26 mouse cellular contexts compared by ENCODE assay signal in genomic region chr4:120528171-120528570, GRCm38 (mm10). TPM values are rescaled to one million over a fixed set of nuclear protein-coding genes. Genes with fewer than 3 reads are reported as not detected.
"Had no signal": no experiment of that assay in that cellular context is flagged by ENCODE, and none has a peak within 500 bp of the region (broad histone marks: within the 10 kb centered on the region; RNA-seq: fewer than 3 reads in every experiment).

No protein-coding gene starts in this region.

- H3K4me3 ChIP-seq: layer of hippocampus, adult 2 months; limb, embryonic 10.5 days; limb, embryonic 13.5 days; liver, embryonic 12.5 days; liver, embryonic 15.5 days; lung, embryonic 15.5 days; midbrain, embryonic 12.5 days; midbrain, embryonic 15.5 days; neural tube, embryonic 12.5 days; neural tube, embryonic 15.5 days had no signal

- H3K9ac ChIP-seq: limb, embryonic 13.5 days; liver, embryonic 12.5 days; liver, embryonic 15.5 days; lung, embryonic 15.5 days; midbrain, embryonic 12.5 days; midbrain, embryonic 15.5 days; neural tube, embryonic 12.5 days; neural tube, embryonic 15.5 days had no signal

- H3K27ac ChIP-seq: layer of hippocampus, adult 2 months; limb, embryonic 10.5 days; limb, embryonic 13.5 days; liver, embryonic 12.5 days; liver, embryonic 15.5 days; lung, embryonic 15.5 days; midbrain, embryonic 12.5 days; midbrain, embryonic 15.5 days; neural tube, embryonic 12.5 days; neural tube, embryonic 15.5 days; stomach, postnatal 0 days had no signal

- H3K4me2 ChIP-seq: limb, embryonic 13.5 days; liver, embryonic 12.5 days; liver, embryonic 15.5 days; lung, embryonic 15.5 days; midbrain, embryonic 12.5 days; midbrain, embryonic 15.5 days; neural tube, embryonic 12.5 days; neural tube, embryonic 15.5 days had no signal

- H3K27me3 ChIP-seq: limb, embryonic 13.5 days; liver, embryonic 12.5 days; liver, embryonic 15.5 days; lung, embryonic 15.5 days; midbrain, embryonic 12.5 days; midbrain, embryonic 15.5 days; neural tube, embryonic 12.5 days; neural tube, embryonic 15.5 days had no signal

- DNase-seq: kidney, postnatal 14 days; kidney, postnatal 4 days; layer of hippocampus, adult 9-11 months; liver; lung, adult 18-20 months; lung, postnatal 10 days; lung, postnatal 36 days; right cerebral cortex, adult 18-20 months; right cerebral cortex, postnatal 14 days; right cerebral cortex, postnatal 4 days; thymus, adult 18-20 months; thymus, postnatal 36 days had no signal

- H3K4me1 ChIP-seq: limb, embryonic 13.5 days; liver, embryonic 12.5 days; liver, embryonic 15.5 days; lung, embryonic 15.5 days; midbrain, embryonic 12.5 days; midbrain, embryonic 15.5 days; neural tube, embryonic 12.5 days; neural tube, embryonic 15.5 days had no signal

- H3K9me3 ChIP-seq: limb, embryonic 10.5 days; limb, embryonic 13.5 days; liver, embryonic 12.5 days; liver, embryonic 15.5 days; lung, embryonic 15.5 days; midbrain, embryonic 12.5 days; midbrain, embryonic 15.5 days; neural tube, embryonic 12.5 days; neural tube, embryonic 15.5 days had no signal

- ATAC-seq: midbrain, embryonic 15.5 days had no signal

RNA-seq across cellular contexts. Expression of gene Slfnl1, which starts 3.9 kb away (rescaled TPM):
- total RNA-seq: left cerebral cortex, postnatal 25 days had no signal
- polyA plus RNA-seq: kidney, embryonic 16.5 days; limb, embryonic 10.5 days; limb, embryonic 13.5 days; liver, embryonic 12.5 days; liver, embryonic 15.5 days; lung, embryonic 15.5 days; midbrain, embryonic 15.5 days; neural tube, embryonic 12.5 days; neural tube, embryonic 15.5 days; stomach, embryonic 14.5 days; stomach, postnatal 0 days had no signal
